Mouse (Mus musculus) MN1 (cell line): Measurements from ENCODE around the gene Zmym4.
"Not testable (repeated sequence)": the region's sequence is repeated elsewhere in the genome, so short reads cannot be mapped to it uniquely, and the experiment has no call there.

Experiments used
- DNase-seq: peaks from one replicate; pipeline ENCODE4 v3.0.0-alpha.2; 2016; ENCODE audit warnings: low spot score

Gene Zmym4

GRCm38 (mm10) chr4:126967864-126968821, at the start of gene Zmym4:
Zmym4 (minus strand) TSS chr4:126968135.
- DNase-seq = peak; percentile 95

GRCm38 (mm10) chr4:127016366-127016765, 48.4 kb upstream of the Zmym4 start:
- DNase-seq = no peak

- DNase-seq = peak; percentile 71
Observed at GRCm38 (mm10) chr4:127015294-127015993, 47.5 kb upstream of the Zmym4 start.

GRCm38 (mm10) chr4:127005113-127005936, 37.4 kb upstream of the Zmym4 start:
- DNase-seq = no peak

GRCm38 (mm10) chr4:127004384-127004783, 36.4 kb upstream of the Zmym4 start:
- DNase-seq = no peak

- DNase-seq = no peak
Observed at GRCm38 (mm10) chr4:127000601-127001105, 32.7 kb upstream of the Zmym4 start.

- DNase-seq = not testable (repeated sequence)
Observed at GRCm38 (mm10) chr4:126999372-126999771, 31.4 kb upstream of the Zmym4 start.

- DNase-seq = no peak
Observed at GRCm38 (mm10) chr4:126992356-126992755, 24.4 kb upstream of the Zmym4 start.

- no peak for DNase-seq
Observed at GRCm38 (mm10) chr4:126990553-126990952, 22.6 kb upstream of the Zmym4 start.

GRCm38 (mm10) chr4:126988503-126988902, 20.6 kb upstream of the Zmym4 start:
- no peak for DNase-seq

GRCm38 (mm10) chr4:126986768-126987167, 18.8 kb upstream of the Zmym4 start:
- no peak for DNase-seq

- not testable (repeated sequence) for DNase-seq
Observed at GRCm38 (mm10) chr4:126983736-126984525, 16.0 kb upstream of the Zmym4 start.

GRCm38 (mm10) chr4:126983321-126983720, 15.4 kb upstream of the Zmym4 start:
- DNase-seq = no peak

GRCm38 (mm10) chr4:126978706-126979105, 10.8 kb upstream of the Zmym4 start:
- no peak for DNase-seq

GRCm38 (mm10) chr4:126977467-126977866, 9.5 kb upstream of the Zmym4 start:
- peak; percentile 21 for DNase-seq

- peak; percentile 23 for DNase-seq
Observed at GRCm38 (mm10) chr4:126967241-126967863, 583 bp downstream of the Zmym4 start.

- DNase-seq = no peak
Observed at GRCm38 (mm10) chr4:126958682-126959081, 9.3 kb downstream of the Zmym4 start.

GRCm38 (mm10) chr4:126958261-126958660, 9.7 kb downstream of the Zmym4 start:
- DNase-seq = no peak

- no peak for DNase-seq
Observed at GRCm38 (mm10) chr4:126957434-126957833, 10.5 kb downstream of the Zmym4 start.

GRCm38 (mm10) chr4:126950801-126951200, 17.1 kb downstream of the Zmym4 start:
- not testable (repeated sequence) for DNase-seq

GRCm38 (mm10) chr4:126943421-126943820, 24.5 kb downstream of the Zmym4 start:
- DNase-seq = no peak
